Mouse (Mus musculus): ENCODE results near the gene A830031A19Rik. TPM values are rescaled to one million over a fixed set of nuclear protein-coding genes. Genes with fewer than 3 reads are reported as not detected.

A830031A19Rik gene
- not detected in 2 replicates for polyA plus RNA-seq (2012; ENCODE audit: insufficient read depth, insufficient read length, low replicate concordance, missing spikeins)

DNA sequence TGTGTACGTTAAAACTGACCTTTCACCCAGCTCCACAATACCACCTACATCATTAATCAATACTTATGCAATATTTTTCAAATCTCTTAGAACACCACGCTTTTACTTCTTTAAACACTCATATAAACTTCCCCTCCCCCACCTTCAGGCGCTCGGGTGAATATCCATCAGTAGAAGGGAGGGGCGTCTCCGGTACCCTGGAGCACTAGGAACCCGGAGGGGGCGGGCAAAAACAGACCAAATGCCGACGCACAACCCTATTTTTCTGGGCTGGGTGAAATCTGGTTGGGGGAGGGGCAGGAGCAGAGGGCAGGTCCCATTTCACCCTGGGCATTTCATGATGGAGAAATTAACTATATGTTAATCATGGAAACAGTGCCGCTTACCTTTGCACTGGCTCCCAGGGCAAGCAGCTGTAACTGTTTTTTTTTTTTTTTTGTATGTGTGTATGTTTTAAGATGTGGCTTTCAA, at the start of gene A830031A19Rik:
A830031A19Rik (minus strand) TSS at position 421 of the 471 bp plus-strand sequence.
- TF ChIP-seq POLR2A (IDR thresholded peaks at IDR 0.05; ENCODE audit: insufficient read depth, low read depth, low read length) (no peak), CTCF (IDR thresholded peaks at IDR 0.05; ENCODE audit: insufficient read depth, low read depth, low read length) (no peak)
- H3K27ac ChIP-seq (ENCODE audit: insufficient read depth, low read depth, low read length) = peak within 1 kb of the TSS; percentile 98
- WGBS = under 1% methylated on average over 11 of the region's 11 CpGs

DNA sequence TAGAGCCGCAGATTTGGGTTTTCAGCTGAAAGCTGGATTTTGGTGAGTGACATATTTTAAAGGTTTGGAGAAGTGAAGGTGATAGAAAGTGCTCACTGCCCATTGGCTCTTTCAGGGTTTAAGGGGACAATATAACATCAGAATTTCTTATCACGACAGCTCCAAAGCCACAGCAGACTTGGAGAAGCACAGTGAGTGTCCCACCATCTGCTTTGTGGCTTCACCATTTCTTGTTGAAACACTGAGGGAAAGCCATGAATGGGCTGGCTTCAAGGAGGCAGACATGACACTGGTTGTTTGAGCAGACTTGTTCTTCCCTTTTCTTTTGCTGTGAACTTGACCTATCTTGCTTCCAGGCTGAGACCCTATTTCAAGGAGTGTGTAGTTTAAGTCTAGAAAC, 49.1 kb upstream of the A830031A19Rik start:
- WGBS = 77% methylated on average over 2 of the region's 2 CpGs
- H3K4me3 ChIP-seq (ENCODE audit: insufficient read depth, low read depth, low read length) = no peak overlapping the region
- H3K27ac ChIP-seq (ENCODE audit: insufficient read depth, low read depth, low read length) = no peak overlapping the region
- TF ChIP-seq CTCF (IDR thresholded peaks at IDR 0.05; ENCODE audit: insufficient read depth, low read depth, low read length) (no peak), POLR2A (IDR thresholded peaks at IDR 0.05; ENCODE audit: insufficient read depth, low read depth, low read length) (no peak)
- H3K4me1 ChIP-seq (ENCODE audit: control insufficient read depth, insufficient read depth, low read length) = peaks cover 65% of the 10 kb centered on the region

More for the DNA sequence above, at the start of gene A830031A19Rik:
- H3K4me1 ChIP-seq (ENCODE audit: control insufficient read depth, insufficient read depth, low read length) = peaks cover 2% of the 10 kb centered on the region; the same call in 1 of the 2 replicates
- H3K4me3 ChIP-seq (ENCODE audit: insufficient read depth, low read depth, low read length) = peak within 1 kb of the TSS; percentile 78

DNA sequence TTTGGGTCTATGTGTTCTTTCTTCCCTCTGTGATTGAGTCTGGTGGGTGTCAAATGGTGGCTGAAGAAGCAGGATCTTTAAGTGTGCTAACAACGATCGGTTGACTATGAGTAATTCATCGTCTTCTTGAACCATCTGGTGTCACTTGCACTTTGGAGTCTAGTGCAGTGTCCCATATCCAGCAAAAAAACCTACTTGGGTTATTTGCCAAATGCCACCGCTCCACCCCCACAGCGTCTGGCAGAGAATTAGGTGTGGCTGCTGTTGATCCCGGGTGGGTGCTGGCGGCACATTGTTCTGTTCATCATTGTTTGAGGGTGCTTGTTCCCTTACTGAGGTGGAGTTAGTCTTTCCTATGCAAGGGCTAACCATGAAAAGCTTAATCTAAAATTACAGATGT, 48.0 kb upstream of the A830031A19Rik start:
- Histone ChIP-seq H3K27ac (ENCODE audit: insufficient read depth, low read depth, low read length) (no peak overlapping the region), H3K4me3 (ENCODE audit: insufficient read depth, low read depth, low read length) (no peak overlapping the region), H3K4me1 (ENCODE audit: control insufficient read depth, insufficient read depth, low read length) (peaks cover 64% of the 10 kb centered on the region)
- TF ChIP-seq CTCF (IDR thresholded peaks at IDR 0.05; ENCODE audit: insufficient read depth, low read depth, low read length) = no peak
- TF ChIP-seq POLR2A (IDR thresholded peaks at IDR 0.05; ENCODE audit: insufficient read depth, low read depth, low read length) = no peak
- WGBS = 34% methylated on average over 7 of the region's 7 CpGs

DNA sequence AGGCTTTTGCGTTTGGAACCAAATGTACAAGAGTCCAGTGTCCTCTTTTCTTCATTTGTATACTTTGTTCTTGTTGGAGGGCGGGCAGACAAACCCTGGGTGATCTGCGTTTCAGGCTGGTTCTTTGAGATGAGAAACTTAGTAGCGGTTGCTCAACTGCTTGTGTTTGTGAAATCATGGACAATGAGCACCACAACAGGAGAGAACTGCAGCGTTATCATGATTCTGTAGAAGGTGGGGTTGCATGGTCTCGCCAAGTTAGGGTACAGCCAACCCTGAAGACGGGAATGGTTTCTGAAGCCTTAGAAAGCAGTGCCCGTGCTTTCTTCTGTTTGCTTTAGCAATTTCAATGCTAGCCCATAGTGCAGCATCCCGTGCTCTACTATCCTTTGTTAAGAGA, 46.3 kb upstream of the A830031A19Rik start:
- 44% methylated on average over 9 of the region's 9 CpGs for WGBS
- H3K27ac ChIP-seq (ENCODE audit: insufficient read depth, low read depth, low read length) = no peak overlapping the region; the same call in 1 of the 2 replicates
- H3K4me3 ChIP-seq (ENCODE audit: insufficient read depth, low read depth, low read length) = no peak overlapping the region
- peaks cover 61% of the 10 kb centered on the region for H3K4me1 ChIP-seq (ENCODE audit: control insufficient read depth, insufficient read depth, low read length)
- TF ChIP-seq POLR2A (IDR thresholded peaks at IDR 0.05; ENCODE audit: insufficient read depth, low read depth, low read length) = no peak
- no peak for TF ChIP-seq CTCF (IDR thresholded peaks at IDR 0.05; ENCODE audit: insufficient read depth, low read depth, low read length)

DNA sequence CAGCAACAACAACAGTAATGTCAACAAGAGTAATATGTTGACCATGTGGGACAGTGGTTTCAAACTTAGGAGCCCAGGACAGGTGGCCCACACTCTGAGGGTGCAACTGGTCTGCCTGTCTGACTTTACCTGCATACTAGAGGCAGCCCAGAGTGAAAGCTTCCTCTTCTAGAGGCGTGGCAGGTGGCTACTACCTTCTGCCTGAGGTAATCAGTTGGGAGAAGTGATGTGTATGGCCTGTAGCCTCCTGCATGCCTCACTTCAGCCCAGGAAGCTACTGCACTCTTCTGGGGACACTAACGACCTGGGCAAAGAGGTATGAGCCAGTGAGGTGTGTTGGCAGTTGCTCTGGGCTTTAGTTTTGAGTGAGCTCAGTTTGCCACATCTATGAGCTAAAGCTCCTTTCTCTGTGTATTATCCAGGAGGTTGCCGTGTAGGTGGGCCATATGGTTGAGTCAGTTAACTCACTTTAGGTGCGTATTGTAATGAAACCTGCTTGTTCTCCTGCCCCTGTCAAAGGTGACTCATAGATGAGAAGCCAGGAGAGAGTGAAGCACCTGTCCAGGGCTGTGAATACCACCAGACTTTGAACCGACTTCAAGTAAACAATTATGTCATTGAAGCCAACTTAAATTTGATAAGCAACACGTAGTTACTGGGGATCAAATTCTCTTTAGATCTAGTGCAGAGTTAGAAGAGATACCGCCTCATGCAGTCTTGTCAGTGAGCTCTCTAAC, 41.9 kb upstream of the A830031A19Rik start:
- H3K4me1 ChIP-seq (ENCODE audit: control insufficient read depth, insufficient read depth, low read length) = peaks cover 61% of the 10 kb centered on the region
- no peak overlapping the region for H3K4me3 ChIP-seq (ENCODE audit: insufficient read depth, low read depth, low read length)
- no peak for TF ChIP-seq CTCF (IDR thresholded peaks at IDR 0.05; ENCODE audit: insufficient read depth, low read depth, low read length)
- no peak for TF ChIP-seq POLR2A (IDR thresholded peaks at IDR 0.05; ENCODE audit: insufficient read depth, low read depth, low read length)
- 64% methylated on average over 7 of the region's 7 CpGs for WGBS
- H3K27ac ChIP-seq (ENCODE audit: insufficient read depth, low read depth, low read length) = no peak overlapping the region

DNA sequence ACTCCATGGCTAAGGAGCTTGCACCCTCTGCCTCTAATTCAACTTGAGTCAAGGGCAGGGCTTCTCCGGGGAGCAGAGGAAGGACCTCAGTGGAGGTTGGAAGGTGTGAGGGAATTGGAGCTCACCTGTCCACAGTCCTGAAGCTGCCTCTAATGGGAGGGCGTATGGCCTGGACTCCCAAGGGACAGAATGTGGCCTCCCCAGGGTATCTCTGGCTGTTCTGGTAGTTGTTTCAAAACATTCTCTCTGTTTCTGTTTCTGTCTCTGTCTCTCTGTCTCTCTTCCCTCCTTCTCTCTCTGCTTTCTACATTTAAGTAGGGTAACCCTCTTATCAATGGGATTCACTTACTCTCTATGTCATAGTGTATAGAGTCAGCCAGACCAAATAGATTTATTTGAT, 41.2 kb upstream of the A830031A19Rik start:
- 88% methylated on average over 2 of the region's 2 CpGs for WGBS
- H3K4me1 ChIP-seq (ENCODE audit: control insufficient read depth, insufficient read depth, low read length) = peaks cover 57% of the 10 kb centered on the region
- no peak overlapping the region for H3K27ac ChIP-seq (ENCODE audit: insufficient read depth, low read depth, low read length)
- TF ChIP-seq CTCF (IDR thresholded peaks at IDR 0.05; ENCODE audit: insufficient read depth, low read depth, low read length) = no peak
- TF ChIP-seq POLR2A (IDR thresholded peaks at IDR 0.05; ENCODE audit: insufficient read depth, low read depth, low read length) = no peak
- no peak overlapping the region for H3K4me3 ChIP-seq (ENCODE audit: insufficient read depth, low read depth, low read length)

DNA sequence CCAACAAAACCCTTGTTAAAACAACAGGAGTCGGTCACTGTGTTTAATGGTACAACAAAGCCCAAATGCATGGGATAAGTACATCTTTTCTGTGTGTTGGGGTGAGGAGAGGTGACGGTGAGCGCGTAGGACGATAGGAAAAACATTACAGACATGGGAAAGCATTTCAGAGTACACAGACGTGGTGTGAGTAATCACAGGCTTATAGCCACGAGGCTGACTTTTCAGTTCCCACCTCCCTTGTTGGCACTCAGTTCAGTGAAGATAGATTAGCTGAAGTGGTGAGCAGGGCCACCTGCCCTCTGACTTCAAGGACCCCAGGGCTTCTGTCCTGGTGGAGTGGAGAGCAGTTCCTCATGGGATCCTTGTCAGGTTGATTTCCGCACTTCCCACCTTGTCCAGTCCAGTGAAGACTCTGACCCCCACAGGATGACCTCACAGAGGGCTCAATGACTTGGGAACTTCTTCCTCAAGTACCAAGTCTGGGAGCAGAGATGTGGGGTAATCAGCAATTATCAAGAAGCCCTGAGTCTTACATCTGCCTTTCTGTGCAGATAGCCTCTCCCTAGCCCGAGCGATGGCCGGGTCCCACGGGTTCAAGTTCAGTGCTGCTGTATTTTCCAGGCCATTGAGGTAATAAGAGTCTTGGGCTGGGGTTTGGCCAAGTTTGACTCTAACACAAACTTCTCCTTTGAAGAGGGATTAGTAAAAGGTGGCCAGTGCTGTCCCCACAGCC, 40.3 kb upstream of the A830031A19Rik start:
- 58% methylated on average over 12 of the region's 12 CpGs for WGBS
- peaks cover 53% of the 10 kb centered on the region for H3K4me1 ChIP-seq (ENCODE audit: control insufficient read depth, insufficient read depth, low read length)
- no peak overlapping the region for H3K4me3 ChIP-seq (ENCODE audit: insufficient read depth, low read depth, low read length)
- H3K27ac ChIP-seq (ENCODE audit: insufficient read depth, low read depth, low read length) = no peak overlapping the region
- no peak for TF ChIP-seq CTCF (IDR thresholded peaks at IDR 0.05; ENCODE audit: insufficient read depth, low read depth, low read length)
- TF ChIP-seq POLR2A (IDR thresholded peaks at IDR 0.05; ENCODE audit: insufficient read depth, low read depth, low read length) = no peak

DNA sequence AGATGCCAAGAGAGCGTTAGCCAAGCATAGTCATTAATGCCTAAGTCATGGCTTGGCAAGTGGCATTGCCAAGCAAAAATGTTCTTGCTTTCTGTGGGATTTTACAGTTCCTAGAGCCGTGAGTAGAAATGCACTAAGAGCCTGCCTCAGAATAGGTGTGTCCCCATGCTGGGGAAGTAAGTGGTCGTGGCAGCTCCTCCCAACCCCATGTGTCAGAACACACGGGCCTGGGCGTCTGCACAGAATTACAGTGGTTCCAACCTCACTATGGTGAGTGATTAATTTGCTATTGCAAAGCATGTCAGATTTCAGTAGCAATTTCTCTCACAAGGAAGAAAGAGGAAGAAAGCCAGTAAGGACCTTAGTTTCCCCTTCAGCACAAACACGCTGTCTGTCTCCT, 36.9 kb upstream of the A830031A19Rik start:
- WGBS = 29% methylated on average over 6 of the region's 6 CpGs

DNA sequence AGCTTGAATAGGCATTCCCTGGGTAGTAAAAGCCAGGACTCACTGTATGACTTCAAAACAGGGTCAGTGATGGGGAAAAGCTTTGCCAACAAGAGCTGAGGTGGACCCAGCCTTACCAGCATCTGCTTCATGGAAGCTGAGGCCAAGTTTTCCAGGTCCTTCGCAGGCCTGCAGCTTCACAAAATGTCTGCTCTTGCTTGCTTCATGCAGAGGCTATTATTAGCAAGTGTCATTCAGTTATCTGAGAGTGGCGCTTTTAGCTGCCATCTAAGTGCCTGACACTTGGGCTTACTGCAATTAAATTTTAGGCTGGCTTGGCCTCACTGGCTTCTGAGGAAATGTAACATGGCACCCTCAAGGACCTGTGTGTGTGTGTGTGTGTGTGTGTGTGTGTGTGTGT, 35.3 kb upstream of the A830031A19Rik start:
- 0 out of 2 replicates have a peak overlapping the region, but pooled peaks have one; percentile 40 for H3K27ac ChIP-seq (ENCODE audit: insufficient read depth, low read depth, low read length)
- 52% methylated on average over 2 of the region's 2 CpGs for WGBS
- TF ChIP-seq CTCF (IDR thresholded peaks at IDR 0.05; ENCODE audit: insufficient read depth, low read depth, low read length) = no peak
- no peak for TF ChIP-seq POLR2A (IDR thresholded peaks at IDR 0.05; ENCODE audit: insufficient read depth, low read depth, low read length)

More for the DNA sequence above, 36.9 kb upstream of the A830031A19Rik start:
- H3K4me1 ChIP-seq (ENCODE audit: control insufficient read depth, insufficient read depth, low read length) = peaks cover 39% of the 10 kb centered on the region
- no peak overlapping the region for H3K4me3 ChIP-seq (ENCODE audit: insufficient read depth, low read depth, low read length)
- H3K27ac ChIP-seq (ENCODE audit: insufficient read depth, low read depth, low read length) = no peak overlapping the region
- TF ChIP-seq CTCF (IDR thresholded peaks at IDR 0.05; ENCODE audit: insufficient read depth, low read depth, low read length) (no peak), POLR2A (IDR thresholded peaks at IDR 0.05; ENCODE audit: insufficient read depth, low read depth, low read length) (no peak)

More for the DNA sequence above, 35.3 kb upstream of the A830031A19Rik start:
- H3K4me3 ChIP-seq (ENCODE audit: insufficient read depth, low read depth, low read length) = no peak overlapping the region
- peaks cover 32% of the 10 kb centered on the region for H3K4me1 ChIP-seq (ENCODE audit: control insufficient read depth, insufficient read depth, low read length)
